Mouse (Mus musculus): ENCODE measurements around the gene Tcstv3. TPM values are rescaled to one million over a fixed set of nuclear protein-coding genes. Genes with fewer than 3 reads are reported as not detected.

Tcstv3 gene
- not detected in 2 replicates for polyA plus RNA-seq (2012; rRNA removed)

DNA sequence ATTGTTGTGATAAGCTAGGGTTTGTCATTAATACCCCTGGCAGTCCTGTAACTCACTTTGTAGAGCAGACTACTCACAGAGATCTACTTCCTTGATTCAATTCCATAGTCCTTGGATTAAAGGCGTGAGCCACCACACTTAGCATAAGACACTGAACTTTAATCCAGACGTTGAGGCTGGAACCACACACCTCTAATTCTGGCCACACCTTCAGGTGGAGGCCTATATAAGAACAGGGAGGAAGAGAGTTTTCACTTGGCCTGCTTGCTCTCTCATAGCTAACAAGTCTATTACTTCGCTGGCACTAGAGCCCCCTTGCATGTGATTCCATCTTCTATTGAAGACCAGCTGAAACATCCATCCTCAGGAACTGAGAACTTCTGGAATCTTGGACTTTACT, at the start of gene Tcstv3:
Tcstv3 (plus strand) TSS at position 301 of the 400 bp plus-strand sequence.

DNA sequence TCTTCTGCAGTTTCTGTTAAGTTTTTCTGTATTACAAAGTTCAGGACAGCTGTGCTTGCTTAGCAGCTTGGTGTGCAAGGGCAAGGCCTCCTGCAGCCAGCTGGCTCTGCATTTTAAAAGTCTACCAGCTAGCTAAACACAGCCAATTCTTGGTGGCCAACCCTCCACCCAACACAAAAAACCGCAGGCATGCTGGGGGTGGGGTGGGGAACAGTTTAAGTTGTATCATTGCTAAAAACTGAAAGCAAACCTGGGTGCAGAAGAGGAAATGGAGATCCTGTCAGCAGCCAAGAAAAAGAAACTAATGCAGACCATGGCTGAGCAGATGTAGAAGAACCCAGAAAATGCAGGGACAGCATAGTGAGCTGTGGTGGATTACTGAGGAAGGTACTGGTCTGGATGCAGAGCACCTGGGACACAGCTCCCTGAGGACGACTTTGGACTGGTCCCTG, 16.7 kb upstream of the Tcstv3 start, which contains the start of gene BC147527:
BC147527 (plus strand) TSS at position 402 of the 452 bp plus-strand sequence.

Other genes starting within 250 kb of the Tcstv3 start
- not detected in 2 replicates for gene Gm20767, start 176.6 kb upstream of the Tcstv3 start, polyA plus RNA-seq (2012; rRNA removed)
- not detected in 2 replicates for gene Gm21818, start 144.4 kb upstream of the Tcstv3 start, polyA plus RNA-seq (2012; rRNA removed)
- gene Gm21762, start 100.9 kb upstream of the Tcstv3 start, polyA plus RNA-seq (2012; rRNA removed) = 0.04 and 0.17 TPM in 2 replicates
- not detected in 2 replicates for gene Gm21731, start 77.8 kb upstream of the Tcstv3 start, polyA plus RNA-seq (2012; rRNA removed)
- not detected in 2 replicates for gene AF067061, start 53.8 kb upstream of the Tcstv3 start, polyA plus RNA-seq (2012; rRNA removed)
- gene BC147527, start 16.5 kb upstream of the Tcstv3 start, polyA plus RNA-seq (2012; rRNA removed) = 0.57 and 1.0 TPM in 2 replicates